Mouse (Mus musculus) liver, embryonic 15.5 days (tissue): ENCODE results near the gene Tmc6. TPM values are rescaled to one million over a fixed set of nuclear protein-coding genes. Genes with fewer than 3 reads are reported as not detected.

Source experiments
- ATAC-seq: fragments of 200-750 bp; cut with Nextera tagmentation; 2 replicates; pipeline ENCODE4 v1.8.0; 2017; ENCODE audit warnings: moderate number of reproducible peaks, mild to moderate bottlenecking, moderate library complexity; ENCODE audit not compliant: insufficient read depth
- H3K27ac ChIP-seq: fragments of 300-500 bp; sonication (generic); replicated peaks from 2 replicates; pipeline ENCODE4 v1.5.1; 2015; ENCODE audit warnings: mild to moderate bottlenecking, inconsistent platforms
- H3K27me3 ChIP-seq: fragments of 300-500 bp; sonication (generic); 2 replicates; pipeline ENCODE4 v1.6.1; 2015; ENCODE audit warnings: mild to moderate bottlenecking, inconsistent platforms
- H3K36me3 ChIP-seq: fragments of 300-500 bp; sonication (generic); replicated peaks from 2 replicates; pipeline ENCODE4 v1.6.1; 2015; ENCODE audit warnings: moderate library complexity, mild to moderate bottlenecking, inconsistent platforms
- H3K4me1 ChIP-seq: fragments of 300-500 bp; sonication (generic); replicated peaks from 2 replicates; pipeline ENCODE4 v1.6.1; 2015; ENCODE audit warnings: inconsistent platforms
- H3K4me2 ChIP-seq: fragments of 300-500 bp; sonication (generic); 2 replicates; pipeline ENCODE4 v1.6.1; 2015; ENCODE audit warnings: moderate library complexity, mild to moderate bottlenecking, inconsistent platforms
- H3K4me3 ChIP-seq: fragments of 300-500 bp; sonication (generic); replicated peaks from 2 replicates; pipeline ENCODE4 v1.5.1; 2015; ENCODE audit warnings: mild to moderate bottlenecking, inconsistent platforms
- H3K9ac ChIP-seq: fragments of 300-500 bp; sonication (generic); 2 replicates; pipeline ENCODE4 v1.6.1; 2015; ENCODE audit warnings: moderate library complexity, mild to moderate bottlenecking, inconsistent platforms
- H3K9me3 ChIP-seq: fragments of 300-500 bp; sonication (generic); replicated peaks from 2 replicates; pipeline ENCODE4 v1.6.1; 2016; ENCODE audit warnings: inconsistent platforms
- WGBS: fragments of 180-500 bp; shearing (Covaris S2); methylation state at CpG from one replicate; pipeline ENCODE4 v1.1.7; 2015; ENCODE audit warnings: mixed read lengths; ENCODE audit not compliant: insufficient replicate concordance; 5-methylcytosine and 5-hydroxymethylcytosine counted together
- polyA plus RNA-seq: library from polyadenylated mRNA; unstranded; fragments of >200 nt; fragmentation: Nextera tagmentation; extraction: Ambion mirVana; gene quantifications from 2 replicates; pipeline ENCODE4 v1.2.1, GENCODE M21; 2015

The Tmc6 gene
- polyA plus RNA-seq, 1 experiment from 2014 or later: 51.0 TPM

GRCm38 (mm10) chr11:117749414-117749813, 32.6 kb downstream of the Tmc6 start:
- ATAC-seq: no peak
- no peak overlapping the region for H3K4me3 ChIP-seq
- H3K9ac ChIP-seq: no peak overlapping the region
- WGBS: 88% methylated on average over 10 of the region's 10 CpGs
- H3K36me3 ChIP-seq: peaks cover 93% of the 10 kb centered on the region
- H3K4me2 ChIP-seq: no peak overlapping the region
- H3K27ac ChIP-seq: no peak overlapping the region
- no peaks in the 10 kb centered on the region for H3K4me1 ChIP-seq
- H3K27me3 ChIP-seq: no peaks in the 10 kb centered on the region
- no peaks in the 10 kb centered on the region for H3K9me3 ChIP-seq

- WGBS: 73% methylated on average over 4 of the region's 4 CpGs
- Histone ChIP-seq H3K27ac (no peak overlapping the region), H3K27me3 (no peaks in the 10 kb centered on the region), H3K4me3 (no peak overlapping the region), H3K9me3 (no peaks in the 10 kb centered on the region), H3K4me2 (no peak overlapping the region), H3K4me1 (no peaks in the 10 kb centered on the region), H3K36me3 (peaks cover 92% of the 10 kb centered on the region), H3K9ac (no peak overlapping the region)
- ATAC-seq: no peak
Measured at GRCm38 (mm10) chr11:117748628-117749027, 33.4 kb downstream of the Tmc6 start.

- no peak for ATAC-seq
Measured at GRCm38 (mm10) chr11:117743454-117744030, 38.5 kb downstream of the Tmc6 start.

GRCm38 (mm10) chr11:117742715-117743114, 39.3 kb downstream of the Tmc6 start:
- no peak for ATAC-seq

More at GRCm38 (mm10) chr11:117743454-117744030, 38.5 kb downstream of the Tmc6 start:
- H3K4me1 ChIP-seq: peaks cover 3% of the 10 kb centered on the region; the same call in 1 of the 2 replicates
- H3K4me3 ChIP-seq: no peak overlapping the region
- WGBS: 53% methylated on average over 4 of the region's 4 CpGs
- H3K9me3 ChIP-seq: no peaks in the 10 kb centered on the region
- H3K9ac ChIP-seq: no peak overlapping the region
- no peak overlapping the region for H3K27ac ChIP-seq
- H3K36me3 ChIP-seq: peaks cover 93% of the 10 kb centered on the region
- H3K4me2 ChIP-seq: no peak overlapping the region
- no peaks in the 10 kb centered on the region for H3K27me3 ChIP-seq

GRCm38 (mm10) chr11:117742243-117742642, 39.8 kb downstream of the Tmc6 start:
- H3K4me3 ChIP-seq: no peak overlapping the region
- H3K4me1 ChIP-seq: peaks cover 3% of the 10 kb centered on the region; the same call in 1 of the 2 replicates
- no peak for ATAC-seq
- no peaks in the 10 kb centered on the region for H3K27me3 ChIP-seq
- no peak overlapping the region for H3K27ac ChIP-seq
- 84% methylated on average over 8 of the region's 8 CpGs for WGBS
- H3K4me2 ChIP-seq: no peak overlapping the region
- no peak overlapping the region for H3K9ac ChIP-seq
- H3K9me3 ChIP-seq: no peaks in the 10 kb centered on the region
- H3K36me3 ChIP-seq: peaks cover 86% of the 10 kb centered on the region

More at GRCm38 (mm10) chr11:117742715-117743114, 39.3 kb downstream of the Tmc6 start:
- H3K4me1 ChIP-seq: peaks cover 3% of the 10 kb centered on the region; the same call in 1 of the 2 replicates
- H3K9me3 ChIP-seq: no peaks in the 10 kb centered on the region
- H3K9ac ChIP-seq: no peak overlapping the region
- no peak overlapping the region for H3K4me2 ChIP-seq
- H3K27ac ChIP-seq: no peak overlapping the region
- H3K36me3 ChIP-seq: peaks cover 91% of the 10 kb centered on the region
- 78% methylated on average over 8 of the region's 8 CpGs for WGBS
- no peaks in the 10 kb centered on the region for H3K27me3 ChIP-seq
- no peak overlapping the region for H3K4me3 ChIP-seq

GRCm38 (mm10) chr11:117741128-117741527, 40.9 kb downstream of the Tmc6 start:
- Histone ChIP-seq H3K9me3 (no peaks in the 10 kb centered on the region), H3K4me1 (peaks cover 3% of the 10 kb centered on the region; the same call in 1 of the 2 replicates), H3K4me2 (no peak overlapping the region), H3K4me3 (no peak overlapping the region), H3K27me3 (no peaks in the 10 kb centered on the region), H3K27ac (no peak overlapping the region), H3K9ac (no peak overlapping the region), H3K36me3 (peaks cover 86% of the 10 kb centered on the region)
- 83% methylated on average over 6 of the region's 6 CpGs for WGBS
- no peak for ATAC-seq

GRCm38 (mm10) chr11:117738123-117738522, 43.9 kb downstream of the Tmc6 start:
- ATAC-seq: no peak
- Histone ChIP-seq H3K27ac (no peak overlapping the region), H3K4me2 (no peak overlapping the region), H3K27me3 (no peaks in the 10 kb centered on the region), H3K9me3 (no peaks in the 10 kb centered on the region), H3K4me1 (peaks cover under 1% of the 10 kb centered on the region; the same call in 1 of the 2 replicates), H3K9ac (no peak overlapping the region), H3K36me3 (peaks cover 74% of the 10 kb centered on the region), H3K4me3 (no peak overlapping the region)
- 74% methylated on average over 5 of the region's 5 CpGs for WGBS

GRCm38 (mm10) chr11:117736037-117736689, 45.8 kb downstream of the Tmc6 start:
- Histone ChIP-seq H3K36me3 (peaks cover 55% of the 10 kb centered on the region), H3K4me1 (no peaks in the 10 kb centered on the region), H3K9me3 (no peaks in the 10 kb centered on the region), H3K27me3 (no peaks in the 10 kb centered on the region), H3K4me3 (no peak overlapping the region), H3K27ac (no peak overlapping the region), H3K4me2 (no peak overlapping the region), H3K9ac (no peak overlapping the region)
- 56% methylated on average over 5 of the region's 5 CpGs for WGBS
- ATAC-seq: no peak

- 88% methylated on average over 7 of the region's 7 CpGs for WGBS
- H3K4me2 ChIP-seq: no peak overlapping the region
- peaks cover 11% of the 10 kb centered on the region for H3K4me1 ChIP-seq
- H3K9me3 ChIP-seq: no peaks in the 10 kb centered on the region
- no peak overlapping the region for H3K27ac ChIP-seq
- no peak for ATAC-seq
- no peak overlapping the region for H3K9ac ChIP-seq
- no peak overlapping the region for H3K4me3 ChIP-seq
- H3K27me3 ChIP-seq: no peaks in the 10 kb centered on the region
- peaks cover 20% of the 10 kb centered on the region for H3K36me3 ChIP-seq
Measured at GRCm38 (mm10) chr11:117731470-117731869, 50.5 kb downstream of the Tmc6 start.

- no peak for ATAC-seq
- H3K4me1 ChIP-seq: peaks cover 11% of the 10 kb centered on the region
- H3K9ac ChIP-seq: no peak overlapping the region
- H3K4me3 ChIP-seq: no peak overlapping the region
- H3K27ac ChIP-seq: no peak overlapping the region
- no peaks in the 10 kb centered on the region for H3K27me3 ChIP-seq
- H3K4me2 ChIP-seq: no peak overlapping the region
- WGBS: 71% methylated on average over 4 of the region's 4 CpGs
- H3K36me3 ChIP-seq: 0 out of 2 replicates have a peak, but pooled peaks cover 11% of the 10 kb centered on the region
- H3K9me3 ChIP-seq: no peaks in the 10 kb centered on the region
Measured at GRCm38 (mm10) chr11:117730490-117730838, 51.5 kb downstream of the Tmc6 start.

GRCm38 (mm10) chr11:117729798-117730489, 52.1 kb downstream of the Tmc6 start:
- 0 out of 2 replicates have a peak, but pooled peaks cover 6% of the 10 kb centered on the region for H3K36me3 ChIP-seq
- H3K27me3 ChIP-seq: no peaks in the 10 kb centered on the region
- H3K4me2 ChIP-seq: no peak overlapping the region
- H3K27ac ChIP-seq: no peak overlapping the region
- H3K9me3 ChIP-seq: no peaks in the 10 kb centered on the region
- H3K9ac ChIP-seq: no peak overlapping the region
- no peak for ATAC-seq
- WGBS: 76% methylated on average over 7 of the region's 7 CpGs
- peaks cover 11% of the 10 kb centered on the region for H3K4me1 ChIP-seq
- no peak overlapping the region for H3K4me3 ChIP-seq
